Mouse (Mus musculus): Measurements from ENCODE around the gene Mindy4b-ps. TPM values are rescaled to one million over a fixed set of nuclear protein-coding genes. Genes with fewer than 3 reads are reported as not detected.
"Not testable (repeated sequence)": the region's sequence is repeated elsewhere in the genome, so short reads cannot be mapped to it uniquely, and the experiment has no call there.

Mindy4b-ps gene
- not detected in 2 replicates for polyA plus RNA-seq (2014; fragmentation: Nextera tagmentation; extraction: Ambion mirVana)

- 57% methylated on average over 4 of the region's 4 CpGs for WGBS
- no peak for ATAC-seq (replicated peaks; ENCODE audit: low FRiP score)
Observed at GRCm38 (mm10) chr3:58822211-58822610, at the start of gene Mindy4b-ps. TSS of gene Mindy4b-ps (minus strand) at chr3:58822311.

GRCm38 (mm10) chr3:58871882-58872281 lies 49.8 kb upstream of the Mindy4b-ps start:
- 64% methylated on average over 2 of the region's 2 CpGs for WGBS
- not testable (repeated sequence) for DNase-seq (ENCODE audit: low spot score); H3K4me3 ChIP-seq (ENCODE audit: low read depth, low read length); H3K27ac ChIP-seq (ENCODE audit: low read depth, low read length); ATAC-seq (replicated peaks; ENCODE audit: low FRiP score); H3K4me1 ChIP-seq (replicated peaks; ENCODE audit: control insufficient read depth, insufficient read depth, low read length); H3K9ac ChIP-seq (ENCODE audit: low read depth, low read length); H3K4me2 ChIP-seq; H3K36me3 ChIP-seq (ENCODE audit: control insufficient read depth, insufficient read depth, low read length); H3K9me3 ChIP-seq (ENCODE audit: control insufficient read depth, low read length); H3K27me3 ChIP-seq (replicated peaks; ENCODE audit: control insufficient read depth, insufficient read depth, low read length)

More at GRCm38 (mm10) chr3:58822211-58822610, at the start of gene Mindy4b-ps:
- Histone ChIP-seq H3K4me1 (replicated peaks; ENCODE audit: control insufficient read depth, insufficient read depth, low read length) (no peaks in the 10 kb centered on the region), H3K27me3 (replicated peaks; ENCODE audit: control insufficient read depth, insufficient read depth, low read length) (no peaks in the 10 kb centered on the region), H3K36me3 (ENCODE audit: control insufficient read depth, insufficient read depth, low read length) (no peaks in the 10 kb centered on the region), H3K27ac (ENCODE audit: low read depth, low read length) (no peak within 1 kb of the TSS), H3K4me2 (no peak within 1 kb of the TSS), H3K4me3 (ENCODE audit: low read depth, low read length) (no peak within 1 kb of the TSS), H3K9ac (ENCODE audit: low read depth, low read length) (no peak within 1 kb of the TSS), H3K9me3 (ENCODE audit: control insufficient read depth, low read length) (no peaks in the 10 kb centered on the region)
- no peak for DNase-seq (ENCODE audit: low spot score)

GRCm38 (mm10) chr3:58865690-58866089 lies 43.6 kb upstream of the Mindy4b-ps start:
- Histone ChIP-seq H3K4me3 (ENCODE audit: low read depth, low read length) (no peak overlapping the region), H3K27me3 (replicated peaks; ENCODE audit: control insufficient read depth, insufficient read depth, low read length) (no peaks in the 10 kb centered on the region), H3K36me3 (ENCODE audit: control insufficient read depth, insufficient read depth, low read length) (no peaks in the 10 kb centered on the region), H3K4me2 (no peak overlapping the region), H3K27ac (ENCODE audit: low read depth, low read length) (no peak overlapping the region), H3K9ac (ENCODE audit: low read depth, low read length) (no peak overlapping the region), H3K9me3 (ENCODE audit: control insufficient read depth, low read length) (no peaks in the 10 kb centered on the region), H3K4me1 (replicated peaks; ENCODE audit: control insufficient read depth, insufficient read depth, low read length) (no peaks in the 10 kb centered on the region)
- no peak for ATAC-seq (replicated peaks; ENCODE audit: low FRiP score)
- DNase-seq (ENCODE audit: low spot score): no peak
- WGBS: 72% methylated on average over 7 of the region's 7 CpGs

GRCm38 (mm10) chr3:58862976-58863375 lies 40.9 kb upstream of the Mindy4b-ps start:
- 66% methylated on average over 2 of the region's 2 CpGs for WGBS
- H3K27me3 ChIP-seq (replicated peaks; ENCODE audit: control insufficient read depth, insufficient read depth, low read length): no peaks in the 10 kb centered on the region
- no peaks in the 10 kb centered on the region for H3K4me1 ChIP-seq (replicated peaks; ENCODE audit: control insufficient read depth, insufficient read depth, low read length)
- no peak overlapping the region for H3K9ac ChIP-seq (ENCODE audit: low read depth, low read length)
- ATAC-seq (replicated peaks; ENCODE audit: low FRiP score) (no peak), DNase-seq (ENCODE audit: low spot score) (no peak)
- H3K4me3 ChIP-seq (ENCODE audit: low read depth, low read length): no peak overlapping the region
- no peaks in the 10 kb centered on the region for H3K36me3 ChIP-seq (ENCODE audit: control insufficient read depth, insufficient read depth, low read length)
- no peak overlapping the region for H3K27ac ChIP-seq (ENCODE audit: low read depth, low read length)
- no peak overlapping the region for H3K4me2 ChIP-seq
- H3K9me3 ChIP-seq (ENCODE audit: control insufficient read depth, low read length): no peaks in the 10 kb centered on the region

- H3K27ac ChIP-seq (ENCODE audit: low read depth, low read length): no peak overlapping the region
- H3K36me3 ChIP-seq (ENCODE audit: control insufficient read depth, insufficient read depth, low read length): no peaks in the 10 kb centered on the region
- H3K9me3 ChIP-seq (ENCODE audit: control insufficient read depth, low read length): no peaks in the 10 kb centered on the region
- H3K9ac ChIP-seq (ENCODE audit: low read depth, low read length): no peak overlapping the region
- 57% methylated on average over 1 of the region's 1 CpGs for WGBS
- H3K4me3 ChIP-seq (ENCODE audit: low read depth, low read length): no peak overlapping the region
- H3K4me1 ChIP-seq (replicated peaks; ENCODE audit: control insufficient read depth, insufficient read depth, low read length): no peaks in the 10 kb centered on the region
- no peaks in the 10 kb centered on the region for H3K27me3 ChIP-seq (replicated peaks; ENCODE audit: control insufficient read depth, insufficient read depth, low read length)
- H3K4me2 ChIP-seq: no peak overlapping the region
- no peak for ATAC-seq (replicated peaks; ENCODE audit: low FRiP score)
- DNase-seq (ENCODE audit: low spot score): no peak
Observed at GRCm38 (mm10) chr3:58843415-58843814, 21.3 kb upstream of the Mindy4b-ps start.

GRCm38 (mm10) chr3:58833442-58834160 lies 11.5 kb upstream of the Mindy4b-ps start:
- DNase-seq (ENCODE audit: low spot score) (no peak), ATAC-seq (replicated peaks; ENCODE audit: low FRiP score) (no peak)
- 80% methylated on average over 5 of the region's 5 CpGs for WGBS
- no peaks in the 10 kb centered on the region for H3K9me3 ChIP-seq (ENCODE audit: control insufficient read depth, low read length)
- no peak overlapping the region for H3K27ac ChIP-seq (ENCODE audit: low read depth, low read length)
- no peaks in the 10 kb centered on the region for H3K36me3 ChIP-seq (ENCODE audit: control insufficient read depth, insufficient read depth, low read length)
- no peaks in the 10 kb centered on the region for H3K27me3 ChIP-seq (replicated peaks; ENCODE audit: control insufficient read depth, insufficient read depth, low read length)
- H3K4me2 ChIP-seq: no peak overlapping the region
- no peak overlapping the region for H3K9ac ChIP-seq (ENCODE audit: low read depth, low read length)
- H3K4me1 ChIP-seq (replicated peaks; ENCODE audit: control insufficient read depth, insufficient read depth, low read length): no peaks in the 10 kb centered on the region
- H3K4me3 ChIP-seq (ENCODE audit: low read depth, low read length): no peak overlapping the region

- no peaks in the 10 kb centered on the region for H3K9me3 ChIP-seq (ENCODE audit: control insufficient read depth, low read length)
- no peaks in the 10 kb centered on the region for H3K36me3 ChIP-seq (ENCODE audit: control insufficient read depth, insufficient read depth, low read length)
- DNase-seq (ENCODE audit: low spot score): no peak
- 81% methylated on average over 2 of the region's 2 CpGs for WGBS
- no peak overlapping the region for H3K9ac ChIP-seq (ENCODE audit: low read depth, low read length)
- H3K4me3 ChIP-seq (ENCODE audit: low read depth, low read length): no peak overlapping the region
- no peak for ATAC-seq (replicated peaks; ENCODE audit: low FRiP score)
- no peaks in the 10 kb centered on the region for H3K4me1 ChIP-seq (replicated peaks; ENCODE audit: control insufficient read depth, insufficient read depth, low read length)
- no peaks in the 10 kb centered on the region for H3K27me3 ChIP-seq (replicated peaks; ENCODE audit: control insufficient read depth, insufficient read depth, low read length)
- no peak overlapping the region for H3K27ac ChIP-seq (ENCODE audit: low read depth, low read length)
- H3K4me2 ChIP-seq: no peak overlapping the region
Observed at GRCm38 (mm10) chr3:58832888-58833287, 10.8 kb upstream of the Mindy4b-ps start.

- Histone ChIP-seq H3K27me3 (replicated peaks; ENCODE audit: control insufficient read depth, insufficient read depth, low read length) (no peaks in the 10 kb centered on the region), H3K4me2 (no peak overlapping the region), H3K27ac (ENCODE audit: low read depth, low read length) (no peak overlapping the region), H3K36me3 (ENCODE audit: control insufficient read depth, insufficient read depth, low read length) (no peaks in the 10 kb centered on the region), H3K4me1 (replicated peaks; ENCODE audit: control insufficient read depth, insufficient read depth, low read length) (no peaks in the 10 kb centered on the region), H3K9me3 (ENCODE audit: control insufficient read depth, low read length) (no peaks in the 10 kb centered on the region), H3K9ac (ENCODE audit: low read depth, low read length) (no peak overlapping the region), H3K4me3 (ENCODE audit: low read depth, low read length) (no peak overlapping the region)
- DNase-seq (ENCODE audit: low spot score) (no peak), ATAC-seq (replicated peaks; ENCODE audit: low FRiP score) (no peak)
- 73% methylated on average over 5 of the region's 5 CpGs for WGBS
Observed at GRCm38 (mm10) chr3:58831586-58831985, 9.5 kb upstream of the Mindy4b-ps start.

- Histone ChIP-seq H3K36me3 (ENCODE audit: control insufficient read depth, insufficient read depth, low read length) (no peaks in the 10 kb centered on the region), H3K27ac (ENCODE audit: low read depth, low read length) (no peak overlapping the region), H3K4me2 (no peak overlapping the region), H3K4me3 (ENCODE audit: low read depth, low read length) (no peak overlapping the region), H3K9ac (ENCODE audit: low read depth, low read length) (no peak overlapping the region), H3K9me3 (ENCODE audit: control insufficient read depth, low read length) (no peaks in the 10 kb centered on the region), H3K27me3 (replicated peaks; ENCODE audit: control insufficient read depth, insufficient read depth, low read length) (no peaks in the 10 kb centered on the region), H3K4me1 (replicated peaks; ENCODE audit: control insufficient read depth, insufficient read depth, low read length) (no peaks in the 10 kb centered on the region)
- no peak for DNase-seq (ENCODE audit: low spot score)
- no peak for ATAC-seq (replicated peaks; ENCODE audit: low FRiP score)
- 75% methylated on average over 1 of the region's 1 CpGs for whole genome bisulfite sequencing
Observed at GRCm38 (mm10) chr3:58829926-58830325, 7.8 kb upstream of the Mindy4b-ps start.
